Mouse (Mus musculus) CD4-positive, CD25-positive, alpha-beta regulatory T cell, adult 2 months (primary cell): Measurements from ENCODE around the gene Iqschfp.
"Not testable (repeated sequence)": the region's sequence is repeated elsewhere in the genome, so short reads cannot be mapped to it uniquely, and the experiment has no call there.

ENCODE experiments used
- DNase-seq: peaks from one replicate; pipeline ENCODE4 v3.0.0-alpha.2; 2012; ENCODE audit warnings: low read depth, low spot score

Iqschfp gene

DNA sequence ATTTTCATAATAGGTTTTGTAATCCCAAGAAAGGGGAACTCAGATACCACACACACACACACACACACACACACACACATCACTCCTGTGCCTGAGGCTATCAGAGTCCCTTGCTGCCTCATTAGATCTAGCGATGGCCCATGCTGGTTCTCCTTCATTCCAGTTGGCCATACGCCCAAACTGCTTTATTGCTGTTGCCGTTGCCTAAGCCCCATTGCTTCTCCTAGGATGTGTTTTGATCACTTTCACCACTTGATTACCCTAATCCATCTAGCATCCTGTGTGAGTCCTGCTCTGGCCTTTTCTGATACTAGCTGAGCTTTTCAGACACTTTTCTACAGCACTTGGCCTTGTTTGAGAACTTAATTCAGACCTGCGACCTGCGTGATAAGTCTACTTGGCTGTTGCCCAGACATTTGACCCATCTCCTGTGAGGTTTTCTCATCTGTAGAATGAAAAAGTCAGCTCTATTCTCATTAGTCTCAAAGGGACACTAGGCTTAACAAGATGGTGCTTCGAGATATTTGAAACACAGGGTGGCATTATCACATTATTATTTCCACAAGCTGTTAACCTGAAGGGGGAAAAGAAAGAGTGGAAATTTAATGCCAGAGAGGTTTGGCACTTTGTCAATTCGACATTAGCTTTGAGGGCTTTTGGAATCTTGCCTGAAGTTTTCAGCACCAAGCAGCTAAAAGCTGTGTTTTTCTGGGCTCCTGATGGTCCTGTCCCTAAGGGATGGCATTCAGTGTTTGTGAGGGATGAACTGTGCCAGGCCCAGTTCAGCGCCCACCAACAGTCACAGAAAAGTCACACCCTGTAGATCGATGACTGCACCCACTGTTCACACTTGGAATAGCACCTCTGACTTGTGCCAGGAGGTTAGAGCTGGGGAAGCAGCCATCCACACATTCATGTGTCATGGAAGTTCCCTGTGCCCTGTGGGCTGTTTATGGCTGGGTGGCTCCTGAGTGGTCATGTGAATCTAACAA is 179.7 kb downstream of the Iqschfp start:
- no peak for DNase-seq

DNA sequence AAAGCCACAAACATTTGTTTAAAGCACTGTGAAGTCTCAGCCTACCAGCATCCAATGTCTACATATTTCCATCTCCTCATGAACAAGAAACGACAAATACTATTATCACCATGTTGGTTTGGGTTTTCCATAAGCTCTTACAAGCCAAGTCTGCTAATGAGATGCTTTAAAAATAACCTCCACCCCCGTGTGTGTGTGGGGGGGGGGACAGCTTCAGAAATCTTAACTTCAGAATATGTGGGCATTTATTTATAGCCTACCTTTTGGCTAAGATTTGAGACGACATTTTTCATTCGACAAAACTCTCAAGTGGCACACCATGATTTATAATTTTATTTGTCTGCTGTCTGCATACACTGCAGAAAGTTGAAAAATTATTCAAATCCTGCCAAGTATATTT is 185.4 kb downstream of the Iqschfp start:
- no peak for DNase-seq

DNA sequence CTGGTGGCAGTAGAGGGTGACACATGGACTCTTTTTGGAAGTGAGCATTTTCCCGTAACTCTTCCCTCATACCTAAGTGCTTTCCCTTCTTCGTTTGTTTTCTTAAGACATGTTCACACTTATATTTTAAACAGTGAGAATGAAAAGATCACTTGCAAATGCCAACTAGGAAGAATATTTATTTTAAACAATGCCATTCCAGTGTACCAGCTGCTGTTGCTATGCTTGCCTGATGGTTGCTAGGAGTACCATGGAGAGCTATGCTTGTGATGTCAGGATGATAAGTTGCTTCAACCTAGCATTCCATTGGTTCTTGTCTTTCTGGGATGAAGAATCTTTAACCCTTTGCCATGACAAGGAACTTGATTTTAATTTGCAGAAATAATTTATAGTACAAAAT is 193.0 kb downstream of the Iqschfp start:
- DNase-seq, result no peak

DNA sequence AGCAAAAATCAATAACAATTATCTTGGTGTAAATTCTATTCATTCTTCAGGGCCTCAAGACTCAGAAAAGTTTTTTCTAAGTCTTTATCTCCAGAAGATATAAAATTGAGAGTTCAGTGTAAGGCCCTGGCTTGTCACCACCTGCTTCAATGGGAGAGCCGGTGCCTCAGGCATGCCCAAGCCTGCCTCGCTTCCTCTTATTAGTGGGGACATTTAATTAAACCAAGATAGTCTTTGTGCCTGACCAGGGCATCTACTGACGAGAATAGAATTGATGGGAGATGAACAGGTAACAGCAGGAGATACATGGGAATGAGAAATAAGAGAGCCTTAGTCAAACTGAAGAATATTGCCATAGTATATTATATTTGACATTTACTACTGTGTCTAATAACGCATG is 200.1 kb downstream of the Iqschfp start:
- DNase-seq, result no peak

DNA sequence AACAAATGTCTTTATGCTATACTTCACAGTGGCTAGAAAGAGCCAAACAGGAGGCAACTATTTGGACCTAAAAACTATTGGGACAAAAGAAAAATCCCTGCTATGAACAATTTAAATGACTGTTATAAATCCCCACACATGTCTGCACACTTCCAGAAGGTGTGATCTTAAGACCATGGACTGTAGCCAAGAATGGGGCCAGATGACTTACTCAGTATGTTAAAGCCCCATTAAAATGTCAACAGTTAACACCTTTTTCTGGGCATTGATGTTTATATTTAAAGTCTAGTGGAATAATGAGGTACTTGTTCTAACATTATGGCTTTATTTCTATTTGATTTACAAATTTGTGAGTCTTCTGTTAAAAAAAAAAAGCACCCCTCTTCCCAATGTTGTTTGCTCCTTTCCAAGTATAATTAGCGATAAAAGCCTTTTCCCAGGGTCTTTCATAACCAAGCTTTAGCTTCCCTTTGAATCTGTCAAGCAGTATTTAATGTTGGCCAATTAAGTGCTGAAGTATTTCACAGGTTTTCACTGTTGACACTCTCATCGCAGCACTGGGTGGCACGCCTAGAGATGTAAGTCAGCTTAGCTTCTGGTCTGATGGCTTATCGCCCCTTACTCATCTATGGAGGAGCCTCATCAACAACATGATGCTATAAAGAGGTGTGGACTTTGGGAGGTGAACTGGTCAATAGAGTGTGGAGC is 204.8 kb downstream of the Iqschfp start:
- no peak for DNase-seq

DNA sequence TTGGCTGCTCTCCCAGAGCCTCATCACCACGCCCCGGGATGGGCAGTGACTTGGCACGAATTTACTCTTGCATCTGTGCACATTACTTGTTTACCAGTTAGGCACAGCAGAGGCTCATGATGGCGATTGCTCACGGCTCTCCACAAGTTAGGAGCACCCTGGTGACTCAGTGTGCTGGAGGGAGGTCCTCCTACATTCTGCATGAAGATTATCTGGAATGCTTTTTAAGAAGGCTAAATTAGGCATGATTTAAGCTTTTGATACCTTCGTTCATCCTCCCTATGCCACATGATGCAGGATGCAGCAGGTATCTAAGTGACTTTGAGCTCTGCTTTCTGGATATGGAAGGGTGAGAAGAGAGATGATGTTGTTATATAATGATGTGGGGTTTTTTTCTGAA is 207.5 kb downstream of the Iqschfp start:
- DNase-seq, result not testable (repeated sequence)

DNA sequence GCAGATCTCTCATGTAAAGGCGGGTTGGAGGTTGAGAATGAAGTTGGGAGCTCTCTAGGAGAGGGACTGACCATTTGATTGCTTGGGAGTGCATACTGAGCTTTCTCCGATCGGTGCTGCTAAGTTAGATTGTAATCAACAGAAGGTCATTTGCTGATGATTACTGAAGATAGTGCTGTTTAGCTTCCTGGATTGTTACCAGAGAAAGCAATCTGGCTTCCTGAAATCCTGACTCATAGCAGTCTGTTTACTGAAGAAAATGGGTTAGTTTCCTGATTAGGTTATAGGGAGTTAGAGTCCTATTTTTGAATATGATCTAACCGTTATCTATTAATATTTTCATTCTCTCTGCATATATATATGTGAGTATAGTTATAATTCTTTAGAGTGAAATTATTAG is 209.3 kb downstream of the Iqschfp start:
- no peak for DNase-seq

DNA sequence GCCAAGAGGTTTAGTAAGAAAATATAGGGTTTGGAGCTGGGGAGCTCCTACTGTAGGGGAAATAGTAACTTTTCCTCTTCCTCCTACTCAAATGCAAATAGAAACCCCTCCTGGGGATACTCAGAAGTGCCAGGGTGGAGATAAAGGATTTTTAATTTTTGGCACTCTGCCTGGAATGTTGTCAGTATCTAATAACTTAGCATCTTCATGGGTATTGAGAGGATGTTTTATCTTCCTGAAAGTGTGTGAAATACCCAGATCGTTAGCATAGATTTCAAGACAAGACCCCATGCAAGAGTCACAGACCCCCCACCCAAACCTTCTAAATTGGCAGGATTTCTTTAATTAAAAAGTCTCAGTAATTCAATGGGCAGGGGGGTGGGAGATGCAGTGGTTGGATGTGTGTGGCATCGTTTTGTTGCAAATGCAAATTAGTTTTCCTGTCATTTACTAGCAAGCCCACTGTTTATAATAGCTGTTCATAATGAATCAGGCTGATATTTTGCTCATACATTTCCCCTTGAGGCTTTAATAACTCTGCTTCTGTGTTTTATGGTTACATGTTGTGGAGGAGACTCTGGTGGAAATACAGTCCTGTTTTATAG is 213.2 kb downstream of the Iqschfp start:
- DNase-seq, result no peak

DNA sequence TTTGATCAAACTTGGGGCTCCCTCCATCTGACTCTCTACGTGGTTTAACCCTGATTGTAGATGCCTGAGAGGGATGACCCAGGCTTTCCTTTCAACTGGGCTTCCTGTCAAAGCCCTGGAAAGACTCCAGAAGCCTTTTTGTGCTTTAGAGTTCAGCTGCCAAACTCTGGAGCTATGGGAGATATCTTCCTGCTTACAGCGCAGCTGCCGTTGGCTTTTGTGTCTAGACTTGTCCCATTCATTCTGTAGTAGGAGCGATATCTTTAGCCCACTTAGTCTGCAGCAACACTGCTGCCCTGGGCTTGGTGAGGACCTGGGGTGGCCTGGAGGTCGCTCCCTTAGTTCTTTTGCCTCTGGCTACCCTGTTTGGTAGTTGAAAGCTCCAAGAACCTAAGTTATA is 229.3 kb downstream of the Iqschfp start:
- no peak for DNase-seq

DNA sequence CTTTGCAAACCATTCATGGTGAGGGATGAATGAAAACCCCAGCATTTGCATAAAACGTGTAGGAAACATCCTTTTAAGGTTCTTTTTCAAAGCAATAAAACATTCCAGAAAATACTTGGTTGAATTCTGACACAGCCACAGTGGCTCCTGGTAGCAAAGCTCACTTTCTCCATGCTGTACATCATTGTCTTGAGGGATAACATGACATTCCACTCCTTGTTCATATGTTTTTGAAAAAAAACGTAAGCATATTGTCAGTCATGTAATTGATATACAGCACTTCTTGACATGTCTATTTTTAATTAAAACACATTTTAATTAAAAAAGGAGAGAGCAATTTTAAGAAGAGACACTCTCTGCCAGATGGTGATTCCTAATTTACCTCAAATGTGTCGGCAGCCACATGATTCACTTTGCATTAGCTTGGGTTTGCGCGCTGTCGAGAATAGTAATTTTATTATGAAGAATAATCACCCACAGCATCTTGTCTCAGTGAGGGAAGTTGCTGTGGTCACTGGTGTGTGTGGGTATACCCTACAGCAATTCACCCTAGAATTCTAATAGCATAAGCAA is 234.3 kb downstream of the Iqschfp start:
- DNase-seq, result no peak

DNA sequence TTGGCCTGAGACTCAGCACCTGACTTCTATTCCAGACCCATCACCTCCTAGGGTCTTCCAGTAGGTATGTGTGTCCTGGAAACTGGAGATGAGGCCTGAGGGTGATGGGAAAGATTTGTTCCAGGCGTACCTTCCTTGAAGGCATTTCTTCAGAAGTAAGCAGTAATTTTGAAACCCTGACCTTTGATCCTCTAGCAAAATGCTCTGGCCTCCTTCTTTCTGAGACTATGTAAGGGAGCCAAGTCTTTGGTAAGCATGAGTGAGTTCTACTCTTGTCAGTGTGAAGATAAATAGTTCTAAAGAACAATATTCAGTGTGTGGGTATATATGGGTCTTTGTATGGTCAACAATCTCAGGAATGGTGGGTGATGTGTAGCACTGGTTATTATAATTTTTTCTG is 238.4 kb downstream of the Iqschfp start:
- no peak for DNase-seq

DNA sequence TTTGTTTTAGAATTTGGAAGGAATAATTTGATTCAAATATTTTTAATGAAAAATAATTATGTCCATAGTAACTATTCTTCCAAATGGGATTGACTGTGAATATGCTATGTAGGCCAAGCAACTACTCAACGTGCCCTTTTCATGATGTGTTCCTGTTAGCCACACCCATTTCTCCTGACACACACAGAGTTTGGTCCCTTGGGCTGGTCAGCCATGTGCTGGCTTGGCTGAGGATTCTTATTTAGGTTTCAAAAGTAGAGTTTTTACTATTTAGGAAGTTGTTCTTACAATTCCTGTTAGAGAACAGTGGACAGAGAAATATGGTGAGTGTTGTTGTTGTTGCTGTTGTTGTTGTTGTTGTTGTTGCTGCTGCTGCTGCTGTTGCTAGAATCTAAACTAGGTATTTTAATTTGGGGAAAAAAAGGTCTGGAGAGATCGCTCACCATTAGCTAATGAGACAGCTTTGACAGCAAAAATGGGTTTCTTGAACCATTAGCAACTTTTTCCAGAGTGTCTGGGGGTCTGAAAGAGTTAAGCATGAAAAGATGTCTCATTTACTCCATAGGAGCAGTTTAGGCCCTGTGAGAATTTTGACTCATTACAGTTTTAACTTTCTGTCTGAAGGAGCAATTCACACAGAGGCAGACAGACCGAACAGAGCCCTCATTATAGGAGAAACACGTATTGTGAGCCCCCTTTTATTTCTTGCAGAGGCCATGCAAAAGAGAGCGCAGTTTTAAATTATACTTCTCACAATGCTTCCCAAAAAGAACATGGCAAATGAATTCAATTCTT is 247.0 kb downstream of the Iqschfp start:
- no peak for DNase-seq

DNA sequence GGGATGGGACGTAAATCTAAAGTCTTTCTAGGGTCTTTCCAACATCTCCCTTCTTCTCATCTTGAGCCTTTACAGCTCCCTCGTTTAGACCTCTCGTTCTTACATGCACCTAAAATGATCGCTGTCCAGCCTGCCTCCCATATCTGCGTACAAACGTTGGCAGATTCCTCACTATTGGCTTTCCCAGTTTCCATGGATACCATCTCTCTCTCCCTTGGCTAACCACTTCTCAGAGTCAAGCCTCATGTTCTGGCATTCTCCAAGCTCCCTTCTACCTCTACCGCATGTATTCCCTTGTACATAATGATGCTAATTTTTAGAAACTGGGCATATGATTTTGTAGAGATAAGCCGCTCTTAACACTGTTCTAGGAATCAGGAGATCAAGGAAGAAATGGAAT is 258.7 kb downstream of the Iqschfp start:
- no peak for DNase-seq

DNA sequence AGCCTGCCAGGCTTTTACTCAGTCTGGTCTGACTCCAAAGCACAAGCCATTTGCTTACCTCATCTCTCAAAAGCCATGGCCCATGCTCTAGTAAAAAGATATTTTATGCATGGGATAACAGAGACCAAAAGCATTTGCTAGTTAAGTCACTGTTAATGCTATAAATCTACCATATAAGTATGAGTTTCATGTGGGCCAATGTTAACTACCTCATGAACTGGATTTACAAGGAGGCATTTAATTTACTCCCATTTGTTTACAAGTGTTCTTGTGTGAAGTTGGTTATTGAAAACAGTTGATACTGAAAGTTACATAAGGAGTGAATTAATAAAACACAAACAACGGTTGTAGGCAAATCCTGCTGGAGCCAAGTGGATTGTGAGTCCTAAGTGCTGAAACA is 268.1 kb downstream of the Iqschfp start:
- DNase-seq, result no peak

DNA sequence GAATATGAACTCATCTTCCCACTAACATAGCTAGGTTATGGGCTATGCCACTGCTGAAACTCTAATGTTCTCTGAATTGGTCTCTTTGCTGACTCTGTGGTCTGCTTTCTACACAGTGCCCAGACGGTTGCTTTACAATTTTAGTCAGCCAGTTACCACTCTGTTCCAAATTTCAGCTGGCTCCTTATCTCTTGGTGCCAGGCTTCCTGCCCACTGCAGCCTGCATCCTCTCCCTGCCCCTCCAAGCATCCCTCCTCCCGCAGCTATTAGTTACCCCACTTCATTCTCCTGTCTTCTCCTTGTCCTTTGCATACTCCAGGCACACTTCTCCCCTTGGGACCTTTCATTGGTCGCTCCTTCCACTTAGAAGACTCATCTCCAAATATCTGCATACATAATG is 268.7 kb downstream of the Iqschfp start:
- no peak for DNase-seq

DNA sequence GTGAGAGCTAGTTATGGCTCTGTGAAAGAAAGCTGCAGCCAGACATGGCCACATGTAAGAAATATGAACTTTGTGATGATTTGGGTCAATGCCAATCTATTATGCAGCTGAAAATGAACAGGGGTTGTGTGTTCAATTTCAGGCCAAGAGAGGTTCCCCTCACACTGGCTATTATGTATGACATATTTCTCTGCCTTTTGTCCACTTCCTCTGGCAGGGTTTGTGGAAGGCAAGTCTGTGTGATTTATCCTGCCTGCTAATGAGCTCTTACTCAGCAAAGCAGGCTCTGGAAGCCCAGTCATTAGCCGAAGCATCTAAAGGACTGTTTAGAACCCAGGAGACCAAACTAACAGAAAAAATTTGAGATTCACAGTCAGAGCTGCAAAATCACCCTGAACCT is 286.2 kb downstream of the Iqschfp start:
- DNase-seq, result no peak

DNA sequence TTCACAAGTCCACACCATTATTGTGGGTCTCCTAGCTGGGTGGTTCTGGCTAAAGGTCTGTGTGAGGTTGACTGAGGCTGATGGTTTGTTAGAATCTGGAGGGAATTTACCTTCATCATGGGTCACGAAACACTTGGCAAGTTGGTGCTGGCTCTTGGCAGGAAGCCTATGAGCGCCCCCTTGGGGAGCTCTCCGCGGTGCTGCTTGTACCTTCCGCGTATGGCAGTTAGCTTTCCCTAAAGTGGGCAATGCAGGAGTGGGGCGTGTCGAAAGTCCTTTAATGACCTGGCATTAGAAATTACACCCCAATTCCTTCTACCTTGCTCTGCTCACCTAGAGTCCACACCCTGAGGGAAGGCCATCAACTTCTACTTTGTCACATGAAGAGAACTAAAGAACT is 295.4 kb downstream of the Iqschfp start:
- DNase-seq, result no peak

DNA sequence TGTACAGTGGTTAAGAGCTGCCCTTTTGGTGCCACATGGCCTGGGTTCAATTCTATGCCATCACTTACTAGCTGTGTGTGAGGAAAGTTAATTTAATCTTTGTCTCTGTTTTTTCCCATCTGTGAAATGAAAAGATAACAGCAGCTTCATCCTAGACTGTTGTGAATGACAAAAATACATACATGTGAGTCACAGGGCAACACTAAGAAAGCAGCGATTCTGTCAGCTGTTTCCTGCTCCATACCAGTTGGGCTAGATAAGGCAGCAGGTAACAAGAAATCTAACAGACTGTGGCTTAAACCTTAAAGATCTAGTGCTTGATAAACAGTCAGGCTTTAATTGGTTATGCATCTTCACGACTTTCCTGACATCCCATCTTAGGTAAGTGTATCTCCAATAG is 297.1 kb downstream of the Iqschfp start:
- DNase-seq, result no peak

DNA sequence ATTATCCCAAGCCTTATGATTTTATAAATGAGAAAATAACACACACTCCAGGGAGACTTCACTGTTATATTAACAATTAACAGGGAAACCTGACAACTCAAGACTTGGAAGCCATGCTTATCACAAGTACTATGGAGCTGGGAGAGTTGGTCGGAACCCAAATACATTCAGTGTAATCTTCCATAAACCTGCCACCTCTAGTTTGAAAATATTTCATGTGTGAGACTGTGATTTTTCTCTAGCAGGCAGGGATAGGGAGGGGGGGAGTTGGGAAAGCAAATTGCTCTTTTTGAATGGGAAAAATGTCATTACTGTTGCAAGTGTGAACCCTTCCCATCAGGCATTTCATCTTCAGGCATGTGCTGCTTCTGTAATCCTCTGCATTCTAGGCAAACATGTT is 304.9 kb downstream of the Iqschfp start:
- no peak for DNase-seq

DNA sequence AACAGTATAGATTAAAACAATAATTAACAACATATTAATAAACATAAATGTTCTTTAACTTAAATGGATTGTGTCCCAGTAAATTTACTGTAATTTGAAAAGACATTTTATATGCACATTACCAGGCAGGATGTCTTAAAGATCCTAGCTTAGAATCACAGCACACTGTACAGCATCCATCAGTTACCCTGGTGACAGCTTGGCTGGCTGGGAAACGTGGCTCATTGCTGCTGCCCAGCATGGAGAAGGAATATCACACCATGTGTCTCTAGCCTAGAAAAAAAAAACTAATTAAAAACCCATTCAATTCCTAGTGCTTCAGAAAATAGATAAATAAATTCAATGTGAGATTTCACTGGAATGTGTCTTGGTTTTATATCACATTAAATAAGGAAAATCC is 309.2 kb downstream of the Iqschfp start:
- no peak for DNase-seq

DNA sequence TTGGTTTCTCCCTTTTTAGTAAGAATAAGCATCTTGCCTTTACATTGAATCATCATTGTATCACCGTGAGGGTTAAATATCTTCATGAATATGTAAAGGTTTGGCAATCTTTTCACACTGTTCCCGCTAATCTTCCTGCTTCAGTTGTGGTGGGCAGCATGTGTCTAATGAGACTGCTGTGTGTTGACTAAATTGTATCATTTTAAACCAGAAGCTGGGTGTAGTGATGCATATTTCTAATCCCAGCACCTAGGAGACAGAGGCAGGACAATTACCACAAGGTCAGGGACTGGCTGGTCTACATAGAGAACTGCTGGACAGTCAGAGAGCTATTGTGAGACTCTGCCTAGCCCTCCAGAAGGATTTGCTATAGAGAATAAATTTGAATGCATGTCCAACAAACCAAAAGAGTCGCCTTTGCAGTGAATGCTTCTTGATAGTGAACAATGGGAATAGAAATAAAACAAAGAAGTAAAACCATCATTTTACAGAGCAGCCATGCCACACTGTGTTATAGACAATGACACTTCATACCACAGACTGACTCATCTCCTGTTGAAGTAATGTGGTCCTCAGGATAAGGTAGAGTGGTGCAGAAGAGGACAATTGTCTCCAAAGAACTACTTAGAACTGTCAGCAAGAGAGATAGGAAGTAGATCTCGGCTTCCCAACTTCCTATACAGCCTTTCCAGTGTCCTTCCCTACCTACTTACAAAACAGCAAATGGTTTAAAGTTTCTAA is 310.3 kb downstream of the Iqschfp start:
- DNase-seq, result no peak
